Mouse (Mus musculus) kidney, adult 18-20 months (tissue): Measurements from ENCODE around the gene Efhd1.

Experiments used
- DNase-seq: peaks from one replicate; pipeline ENCODE4 v3.0.0; 2021

The Efhd1 gene

GRCm38 (mm10) chr1:87270641-87271467 lies 6.7 kb downstream of the Efhd1 start:
- peak; percentile 34 for DNase-seq

GRCm38 (mm10) chr1:87271596-87271995 lies 7.4 kb downstream of the Efhd1 start:
- DNase-seq: no peak

- DNase-seq: no peak
Measured at GRCm38 (mm10) chr1:87272462-87272861, 8.3 kb downstream of the Efhd1 start.

GRCm38 (mm10) chr1:87273514-87273942 lies 9.4 kb downstream of the Efhd1 start:
- DNase-seq: peak; percentile 46

- DNase-seq: no peak
Measured at GRCm38 (mm10) chr1:87274134-87274533, 10.0 kb downstream of the Efhd1 start.

GRCm38 (mm10) chr1:87275151-87275550 lies 11.0 kb downstream of the Efhd1 start:
- peak; percentile 71 for DNase-seq

- no peak for DNase-seq
Measured at GRCm38 (mm10) chr1:87276056-87276455, 11.9 kb downstream of the Efhd1 start.

GRCm38 (mm10) chr1:87280281-87280680 lies 16.1 kb downstream of the Efhd1 start:
- DNase-seq: no peak

GRCm38 (mm10) chr1:87281599-87282412 lies 17.6 kb downstream of the Efhd1 start:
- DNase-seq: no peak

- DNase-seq: no peak
Measured at GRCm38 (mm10) chr1:87282413-87282788, 18.2 kb downstream of the Efhd1 start.

- peak; percentile 29 for DNase-seq
Measured at GRCm38 (mm10) chr1:87283410-87283960, 19.3 kb downstream of the Efhd1 start.

- DNase-seq: no peak
Measured at GRCm38 (mm10) chr1:87287105-87287504, 22.9 kb downstream of the Efhd1 start.

- DNase-seq: no peak
Measured at GRCm38 (mm10) chr1:87291416-87291815, 27.3 kb downstream of the Efhd1 start.

GRCm38 (mm10) chr1:87292420-87293190 lies 28.4 kb downstream of the Efhd1 start:
- DNase-seq: peak; percentile 68

- DNase-seq: peak; percentile 68
Measured at GRCm38 (mm10) chr1:87294063-87294710, 30.0 kb downstream of the Efhd1 start.

GRCm38 (mm10) chr1:87294951-87295350 lies 30.8 kb downstream of the Efhd1 start:
- peak; percentile 53 for DNase-seq

GRCm38 (mm10) chr1:87297346-87297925 lies 33.3 kb downstream of the Efhd1 start:
- no peak for DNase-seq

GRCm38 (mm10) chr1:87300360-87301286 lies 36.5 kb downstream of the Efhd1 start:
- no peak for DNase-seq

- DNase-seq: no peak
Measured at GRCm38 (mm10) chr1:87301971-87302370, 37.8 kb downstream of the Efhd1 start.

- no peak for DNase-seq
Measured at GRCm38 (mm10) chr1:87308952-87309351, 44.8 kb downstream of the Efhd1 start.

- peak; percentile 23 for DNase-seq
Measured at GRCm38 (mm10) chr1:87309621-87310020, 45.5 kb downstream of the Efhd1 start.
